Mouse (Mus musculus): Measurements from ENCODE around the gene Ngly1.

Ngly1 gene

GRCm38 (mm10) chr14:16335835-16336417, 86.8 kb downstream of the Ngly1 start:
- no peak for DNase-seq

DNA sequence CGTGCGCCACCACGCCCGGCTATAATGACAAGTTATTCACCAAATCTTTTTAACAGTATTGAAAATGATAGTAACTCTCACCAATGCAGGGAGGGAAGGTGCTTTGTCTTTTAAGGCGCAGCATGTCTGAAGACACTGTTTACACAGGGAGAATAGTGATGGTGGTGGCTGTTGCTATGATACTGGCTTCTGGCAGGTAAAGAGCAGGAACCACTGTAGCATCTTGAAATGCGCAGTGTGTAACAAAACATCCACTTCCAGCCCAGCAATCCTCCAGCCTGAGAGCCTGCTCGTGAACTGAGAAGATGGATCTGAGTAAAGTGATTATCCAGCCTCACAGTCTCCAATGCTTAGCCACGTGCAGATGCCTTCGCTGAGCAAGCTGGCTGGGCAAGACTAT, 98.4 kb downstream of the Ngly1 start:
- DNase-seq, result no peak

DNA sequence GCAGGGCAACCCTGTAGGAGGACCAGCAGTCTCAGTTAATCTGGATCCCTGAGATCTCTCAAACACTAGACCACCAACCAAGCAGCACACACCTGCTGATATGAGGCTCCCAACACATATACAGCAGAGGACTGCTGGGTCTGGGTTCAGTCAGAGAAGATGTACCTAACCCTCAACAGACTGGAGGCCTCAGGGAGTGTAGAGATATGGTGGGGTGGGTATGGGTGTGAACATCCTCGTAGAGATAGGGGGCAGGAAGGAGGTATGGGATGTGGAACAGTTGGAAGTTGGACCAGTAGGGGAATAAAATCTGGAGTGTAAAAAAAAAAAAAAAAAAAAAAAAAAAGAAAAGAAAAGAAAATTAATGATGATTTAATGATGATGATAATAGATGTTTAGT, 110.6 kb downstream of the Ngly1 start:
- no peak for DNase-seq

Measured in embryo, embryonic 11 days (tissue).